Comparison of ENCODE assay signal across 17 mouse cellular contexts in the genomic region with DNA sequence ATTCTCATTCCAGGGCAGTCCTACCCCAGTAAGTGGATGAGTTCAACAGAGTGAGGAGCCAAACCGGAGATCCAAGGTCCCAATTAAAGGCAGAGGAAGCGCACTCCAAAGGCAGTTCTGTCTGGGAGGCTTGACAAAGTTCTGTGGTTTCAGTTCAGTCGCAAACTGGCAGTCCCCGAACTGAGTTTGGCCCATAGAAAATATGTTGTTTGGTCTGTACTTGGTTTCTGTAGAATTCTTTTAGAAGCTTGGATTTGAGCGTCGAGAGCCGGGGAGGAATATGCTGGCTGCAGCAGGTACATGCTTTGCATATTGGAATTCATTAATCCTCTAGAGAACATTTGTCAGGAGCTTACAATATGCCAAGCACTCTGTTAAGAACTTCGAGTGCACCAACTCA.
DNase-seq lines count a peak whose midpoint lies in the region; ATAC-seq and TF ChIP-seq lines count a peak whose summit lies in the region.
"Had no signal": no experiment of that assay in that cellular context is flagged by ENCODE, and none has a peak within 500 bp of the region (broad histone marks: within the 10 kb centered on the region; RNA-seq: fewer than 3 reads in every experiment).

No protein-coding gene starts in this region.

- WGBS in hindbrain, postnatal 0 days = 66% methylated on average over 8 of the region's 8 CpGs

- peak; percentile 18 to 25 for DNase-seq in heart, adult 18-20 months
- DNase-seq in heart, postnatal 4 days = no peak
- DNase-seq in right cerebral cortex, postnatal 10 days (ENCODE audit: low spot score in 2 of 2) = peak; percentile 59 to 68
- no peak for DNase-seq in right cerebral cortex, postnatal 4 days
- DNase-seq in gastrocnemius, postnatal 14 days = peak; percentile 21
- peak; percentile 42 for DNase-seq in skeletal muscle tissue, adult 2 months (ENCODE audit: low read depth, low spot score)
- DNase-seq in hindbrain, postnatal 0 days (ENCODE audit: low spot score) = no peak
- DNase-seq: adrenal gland, postnatal 36 days; cerebellum, postnatal 25 days; kidney, adult 18-20 months; kidney, postnatal 4 days; lung, postnatal 14 days; right cerebral cortex, postnatal 14 days had no signal

- H3K9me3 ChIP-seq in hindbrain, postnatal 0 days (ENCODE audit: low read length) = no peaks in the 10 kb centered on the region
- H3K9me3 ChIP-seq: limb, embryonic 13.5 days had no signal

- no peak for TF ChIP-seq CTCF in hindbrain, postnatal 0 days (IDR thresholded peaks at IDR 0.05; ENCODE audit: low read depth)

- H3K27ac ChIP-seq in hindbrain, postnatal 0 days = no peak overlapping the region
- H3K27ac ChIP-seq: limb, embryonic 13.5 days; liver, embryonic 14.5 days had no signal

- H3K27me3 ChIP-seq in hindbrain, postnatal 0 days (ENCODE audit: insufficient read depth, low read length) = no peaks in the 10 kb centered on the region
- H3K27me3 ChIP-seq: limb, embryonic 13.5 days had no signal

- intact Hi-C loops in gastrocnemius, postnatal 14 days (cut with DNase I; ENCODE audit: low total_unique reads) = no loop called here

- H3K36me3 ChIP-seq in hindbrain, postnatal 0 days (ENCODE audit: insufficient read depth, low read length) = no peaks in the 10 kb centered on the region
- H3K36me3 ChIP-seq: limb, embryonic 13.5 days had no signal

- H3K4me1 ChIP-seq in hindbrain, postnatal 0 days (ENCODE audit: insufficient read depth, low read length) = no peaks in the 10 kb centered on the region

- no peak overlapping the region for H3K4me2 ChIP-seq in hindbrain, postnatal 0 days (ENCODE audit: low read depth, low read length)
- H3K4me2 ChIP-seq: limb, embryonic 13.5 days had no signal

- H3K9ac ChIP-seq in hindbrain, postnatal 0 days (replicated peaks; ENCODE audit: low read length) = no peak overlapping the region
- H3K9ac ChIP-seq: limb, embryonic 13.5 days; liver, embryonic 14.5 days had no signal

- no peak overlapping the region for H3K4me3 ChIP-seq in hindbrain, postnatal 0 days (ENCODE audit: low read length)
- H3K4me3 ChIP-seq: erythroblast, embryonic 14.5 days; limb, embryonic 13.5 days had no signal

- ATAC-seq in hindbrain, postnatal 0 days = no peak
- ATAC-seq in cerebellum, adult (ENCODE audit: insufficient number of reproducible peaks, low FRiP score, low TSS enrichment) = no peak

Comparison
In these comparisons a context has a peak if more than half of its experiments do, and no peak if none do; other contexts are left out.
1. DNase-seq: peak in heart, adult 18-20 months (2 of 2), right cerebral cortex, postnatal 10 days (2 of 2), gastrocnemius, postnatal 14 days (single experiment) and skeletal muscle tissue, adult 2 months (single experiment); none in heart, postnatal 4 days (single experiment), right cerebral cortex, postnatal 4 days (single experiment) and hindbrain, postnatal 0 days (single experiment).